Mouse (Mus musculus) layer of hippocampus, adult 9-11 months (tissue): ENCODE measurements around the gene Pop5.

Experiments
- DNase-seq: peaks from one replicate; pipeline ENCODE4 v3.0.0; 2022

The Pop5 gene

GRCm38 (mm10) chr5:115215273-115216185, 20.1 kb upstream of the Pop5 start:
- no peak for DNase-seq

GRCm38 (mm10) chr5:115217998-115218397, 17.6 kb upstream of the Pop5 start:
- no peak for DNase-seq

DNA sequence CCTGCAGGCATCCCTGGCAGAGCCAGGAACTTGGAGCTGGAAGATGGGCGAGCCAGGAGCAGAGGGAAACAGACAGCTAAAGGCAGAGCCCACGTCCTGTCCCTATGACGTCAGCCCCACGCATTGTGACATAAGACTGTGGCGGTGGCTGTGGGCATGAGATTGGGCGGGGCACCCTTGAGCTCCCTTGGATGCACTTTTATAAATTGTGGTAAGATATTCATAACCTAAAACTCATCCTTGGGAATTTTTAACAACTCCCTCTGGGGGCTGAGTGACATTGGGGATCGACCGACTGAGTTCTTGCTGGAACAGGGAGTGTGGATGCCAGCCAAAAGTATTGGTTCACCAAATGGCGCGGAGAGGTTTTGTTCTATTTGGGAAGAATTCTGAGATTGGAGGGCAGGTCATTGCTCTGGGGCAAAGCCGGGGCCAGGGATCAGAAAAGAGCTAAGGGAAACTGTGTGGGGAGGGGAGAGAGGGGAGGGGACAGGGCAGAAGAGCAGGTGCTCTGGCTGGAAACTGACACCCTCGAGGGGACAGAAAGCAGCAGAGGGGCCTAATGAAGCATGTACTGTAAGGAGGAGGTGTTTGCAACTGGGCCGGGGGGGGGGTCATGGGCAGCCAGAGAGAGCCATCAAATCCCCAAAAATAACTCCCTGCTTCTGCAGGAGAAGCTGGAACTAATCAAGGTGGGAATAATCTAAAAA, 14.6 kb upstream of the Pop5 start:
- DNase-seq = peak; percentile 50

DNA sequence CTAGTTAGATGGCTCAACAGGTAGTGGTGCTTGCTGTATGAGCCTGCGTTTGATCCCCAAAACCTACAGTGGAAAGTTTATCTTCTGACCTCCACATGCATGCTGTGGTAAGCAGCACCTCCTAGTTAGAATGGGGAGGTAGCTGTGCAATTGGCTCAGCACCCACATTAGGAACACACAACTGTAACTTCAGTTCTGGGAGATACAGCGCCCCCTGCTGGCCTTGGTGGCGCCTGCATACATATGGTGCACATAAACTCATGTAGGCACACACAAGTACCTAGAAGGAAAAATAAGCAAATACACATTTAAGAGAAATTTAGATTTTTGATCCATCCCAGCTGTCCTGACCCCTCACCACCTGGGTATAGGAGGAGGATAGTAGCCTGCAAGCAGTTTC, 13.2 kb upstream of the Pop5 start:
- DNase-seq = no peak

- peak; percentile 33 for DNase-seq
Observed at GRCm38 (mm10) chr5:115230830-115231551, 4.6 kb upstream of the Pop5 start.

DNA sequence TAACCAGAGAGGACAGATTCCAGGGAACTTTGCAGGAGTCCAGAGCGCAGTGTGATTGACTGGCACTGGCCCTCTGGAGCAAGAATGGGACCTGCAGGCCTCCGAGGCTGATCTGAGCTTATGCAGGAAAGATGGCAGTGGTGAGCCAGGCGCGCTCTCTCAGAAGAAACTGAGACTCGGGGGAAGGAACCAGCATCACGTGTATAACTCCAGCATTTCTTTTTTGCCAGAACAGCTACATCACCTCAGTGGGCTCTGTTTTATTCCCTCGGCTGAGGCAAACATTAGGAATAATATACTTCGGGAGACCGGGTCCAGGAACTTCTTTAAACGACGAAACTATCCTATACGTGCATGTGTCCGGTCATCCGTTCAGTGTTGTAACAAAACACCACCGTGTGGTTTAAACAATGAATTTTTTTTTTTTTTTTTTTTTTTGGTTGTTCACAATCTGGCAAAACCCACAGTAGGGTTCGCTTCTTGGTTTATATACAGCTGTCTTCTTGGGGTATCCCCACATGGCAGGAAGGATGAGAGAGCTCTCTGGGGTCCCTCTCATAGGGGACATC, 4.0 kb upstream of the Pop5 start:
- no peak for DNase-seq

- DNase-seq = no peak
Observed at GRCm38 (mm10) chr5:115232516-115232915, 3.1 kb upstream of the Pop5 start.

- DNase-seq = no peak
Observed at GRCm38 (mm10) chr5:115233031-115233780, 2.4 kb upstream of the Pop5 start.

GRCm38 (mm10) chr5:115234519-115234918, 1.1 kb upstream of the Pop5 start:
- DNase-seq = peak; percentile 48

GRCm38 (mm10) chr5:115235323-115235771, 289 bp upstream of the Pop5 start:
- DNase-seq = peak; percentile 83

- peak; percentile 90 for DNase-seq
Observed at GRCm38 (mm10) chr5:115237803-115238728, 2.4 kb downstream of the Pop5 start.

GRCm38 (mm10) chr5:115238729-115239195, 3.1 kb downstream of the Pop5 start:
- no peak for DNase-seq

DNA sequence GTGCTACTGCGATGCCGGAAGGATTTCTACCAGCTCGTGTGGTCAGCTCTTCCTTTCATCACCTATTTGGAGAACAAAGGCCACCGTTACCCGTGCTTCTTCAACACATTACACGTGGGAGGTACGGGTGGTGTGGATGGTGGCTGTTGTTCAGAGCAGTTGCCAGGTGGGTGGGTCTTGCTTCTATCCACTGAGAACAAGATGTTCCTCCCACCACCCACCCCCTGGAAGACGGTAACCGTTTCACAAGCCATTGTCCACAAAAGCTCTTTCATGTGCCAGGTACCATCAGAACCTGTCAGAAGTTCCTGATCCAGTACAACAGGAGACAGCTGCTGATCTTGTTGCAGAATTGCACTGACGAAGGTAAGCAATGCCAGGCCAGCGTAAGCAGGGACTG, 4.6 kb downstream of the Pop5 start:
- DNase-seq = peak; percentile 77

DNA sequence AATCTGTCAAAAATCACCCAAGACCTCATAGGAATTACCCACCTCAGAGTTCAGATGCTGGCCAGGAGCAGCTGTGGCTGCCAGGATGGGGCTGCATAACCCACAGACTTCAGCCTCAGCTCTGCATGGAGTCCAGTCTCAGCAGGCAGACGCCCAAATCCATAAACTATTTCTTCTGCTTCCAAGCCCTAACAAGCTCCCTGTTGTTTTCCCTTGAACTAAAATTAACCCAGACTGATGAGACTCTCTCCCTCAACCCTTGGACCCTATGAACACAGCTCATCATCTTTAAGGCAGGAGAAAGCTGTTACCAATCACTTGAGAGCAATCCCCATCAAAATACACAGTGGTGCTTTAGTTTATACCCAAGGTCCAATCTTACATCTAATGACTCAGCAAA, 19.8 kb downstream of the Pop5 start:
- DNase-seq = no peak

DNA sequence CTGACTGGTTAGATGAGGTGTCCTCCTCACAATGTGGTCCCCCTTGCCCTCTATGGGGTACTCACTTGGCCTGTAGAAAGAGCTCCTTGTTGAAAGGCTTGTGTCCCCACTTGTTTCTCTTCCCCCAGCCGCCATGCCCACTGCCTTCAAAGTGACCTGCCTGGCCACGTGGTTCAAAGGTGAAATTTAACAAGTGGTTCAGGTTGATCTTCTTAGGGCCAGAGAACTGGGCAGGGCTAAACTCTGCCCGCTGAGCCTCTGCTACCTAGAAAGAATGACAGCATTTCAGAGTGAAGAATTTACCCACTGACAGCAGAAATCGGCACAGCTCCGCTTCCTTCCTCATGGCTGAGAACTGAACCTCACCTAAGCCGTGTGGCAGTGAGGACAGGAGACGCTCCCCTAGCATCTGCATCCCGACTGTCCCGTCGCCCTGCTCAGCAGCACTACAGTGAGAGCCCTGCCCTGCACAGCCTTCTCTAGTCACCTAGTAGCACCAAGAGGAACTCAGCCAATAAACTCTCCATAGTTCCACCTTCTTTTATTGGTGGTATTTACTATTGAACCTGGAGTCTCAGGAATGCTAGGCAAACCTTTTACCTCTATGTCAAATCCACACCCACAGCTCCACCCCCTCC, 21.4 kb downstream of the Pop5 start:
- no peak for DNase-seq

DNA sequence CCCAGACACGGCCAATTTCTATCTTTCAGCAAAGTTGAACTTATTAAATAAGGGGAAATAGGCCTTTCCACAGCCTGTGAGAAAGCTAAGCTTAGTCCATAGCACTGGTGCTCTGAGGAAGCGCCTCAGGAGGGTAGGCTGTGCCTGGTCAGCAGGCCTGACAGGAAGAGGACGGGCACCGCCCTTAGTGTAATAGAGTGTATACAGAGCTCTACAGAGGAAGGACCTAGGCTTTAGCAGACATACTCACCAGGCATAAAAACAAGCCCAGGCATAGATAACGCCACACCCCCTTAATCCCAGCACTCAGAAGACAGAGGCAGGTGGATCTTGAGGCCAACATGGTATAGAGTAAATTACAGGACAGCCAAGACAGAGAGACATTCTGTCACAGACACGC, 24.7 kb downstream of the Pop5 start:
- no peak for DNase-seq

DNA sequence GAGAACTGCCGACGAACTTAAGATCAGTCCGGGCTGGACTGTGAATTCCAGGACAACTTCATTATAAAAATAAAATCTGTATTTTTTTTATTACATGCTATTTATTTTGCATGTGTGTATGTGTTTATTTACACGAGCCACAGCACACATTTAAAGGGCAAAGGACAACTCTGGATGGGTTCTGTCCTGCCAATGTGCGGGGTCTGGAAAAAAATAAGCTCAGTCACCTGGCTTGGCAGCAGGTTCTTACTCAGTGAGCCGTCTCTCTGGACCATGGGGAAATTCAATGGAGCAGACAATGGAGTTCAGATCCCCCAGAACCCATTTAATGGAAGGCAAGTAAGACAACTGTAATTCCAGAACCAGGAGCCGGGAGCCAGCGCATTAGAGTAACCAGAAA, 25.5 kb downstream of the Pop5 start:
- DNase-seq = no peak

DNA sequence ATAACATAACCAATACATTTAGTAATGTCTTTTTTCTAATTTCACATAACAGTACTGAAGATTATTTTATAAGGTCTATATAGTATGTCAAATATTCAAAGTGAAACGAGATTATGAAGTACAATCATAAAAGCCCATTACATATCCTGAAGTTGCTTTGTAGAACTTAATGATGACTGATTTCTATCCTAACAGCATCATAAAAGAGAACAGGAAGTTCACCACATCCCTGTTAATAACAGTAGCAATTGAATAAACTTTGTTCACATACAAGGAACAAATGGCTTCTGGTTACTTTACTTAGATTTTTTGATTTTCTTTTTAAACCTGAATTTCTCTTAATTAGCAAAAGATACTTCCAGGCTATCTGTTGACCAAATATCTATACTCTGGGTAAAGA, 26.2 kb downstream of the Pop5 start:
- no peak for DNase-seq

DNA sequence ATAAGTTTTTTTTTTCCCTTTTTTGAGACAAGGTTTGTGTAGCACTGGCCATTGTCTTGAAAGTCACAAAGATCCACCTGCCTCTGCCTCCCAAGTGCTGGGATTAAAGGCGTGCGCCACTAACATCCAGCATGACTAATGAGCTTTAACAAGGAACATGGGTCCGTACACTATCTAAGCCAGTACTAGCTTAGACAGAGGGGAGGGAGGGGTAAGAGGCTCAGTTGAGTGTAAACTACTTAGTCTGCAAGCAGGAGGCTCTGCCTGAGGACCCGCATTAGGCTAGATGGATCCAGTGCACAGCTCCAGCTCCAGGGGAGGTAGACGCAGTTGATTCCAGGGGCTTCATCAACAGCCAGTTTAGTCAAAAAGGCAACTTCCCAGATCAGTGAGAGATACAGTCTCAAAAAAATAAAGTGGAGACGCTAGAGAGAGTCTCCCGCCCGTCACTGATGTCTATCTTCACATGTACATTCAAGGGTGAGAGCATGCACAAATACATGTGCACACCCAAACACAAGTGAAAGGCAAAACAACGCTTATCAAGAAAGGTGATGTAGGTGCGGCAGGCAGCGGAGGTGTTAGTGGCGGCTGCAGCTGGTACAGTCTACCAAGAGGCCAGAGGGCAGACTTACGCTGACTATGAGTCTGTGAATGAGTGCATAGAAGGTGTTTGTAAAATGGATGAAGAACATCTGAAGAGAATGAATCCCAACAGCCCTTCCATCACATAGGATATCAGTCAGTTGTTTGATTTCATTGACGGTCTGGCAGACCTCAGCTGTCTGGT, 27.1 kb downstream of the Pop5 start:
- no peak for DNase-seq

DNA sequence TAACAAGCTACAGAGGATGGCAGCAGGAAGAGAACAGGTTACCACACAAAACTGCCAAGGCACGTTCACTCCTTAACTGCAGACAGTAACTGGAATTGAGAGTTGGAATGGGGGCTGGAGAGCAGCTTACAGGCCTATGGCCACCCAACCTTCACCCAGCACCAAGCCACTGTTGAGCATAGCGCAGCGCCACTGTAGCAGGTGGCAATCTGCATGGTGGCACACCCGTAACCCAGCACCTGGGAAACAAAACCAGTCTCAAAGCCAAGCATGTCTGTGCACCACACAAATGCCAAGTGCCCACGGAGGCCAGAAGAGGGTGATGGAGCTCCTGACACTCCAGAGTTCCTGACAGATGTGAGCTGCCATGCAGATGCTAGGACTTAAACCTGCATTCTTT, 30.7 kb downstream of the Pop5 start:
- no peak for DNase-seq
